In genomic region chr17:56337190-56337589, GRCm38 (mm10) we compare ENCODE assay signal across 9 mouse cellular contexts. TPM values are rescaled to one million over a fixed set of nuclear protein-coding genes. Genes with fewer than 3 reads are reported as not detected.
DNase-seq lines count a peak whose midpoint lies in the region; ATAC-seq and TF ChIP-seq lines count a peak whose summit lies in the region.
"Had no signal": no experiment of that assay in that cellular context is flagged by ENCODE, and none has a peak within 500 bp of the region (broad histone marks: within the 10 kb centered on the region; RNA-seq: fewer than 3 reads in every experiment).

No protein-coding gene starts in this region.

- WGBS in liver, postnatal 0 days (ENCODE audit: insufficient replicate concordance), result 30% methylated on average over 4 of the region's 4 CpGs

- H3K4me1 ChIP-seq in liver, postnatal 0 days (ENCODE audit: insufficient read depth), result peaks cover 3% of the 10 kb centered on the region; the same call in 1 of the 2 replicates

- ATAC-seq in cerebellum, adult (ENCODE audit: insufficient number of reproducible peaks, low FRiP score, low TSS enrichment), result no peak
- peak; percentile 31; the same call in 1 of the 2 replicates for ATAC-seq in liver, postnatal 0 days

- no peak for TF ChIP-seq EP300 in liver, postnatal 0 days (IDR thresholded peaks at IDR 0.05; ENCODE audit: low read depth)

- no peak overlapping the region for H3K27ac ChIP-seq in liver, postnatal 0 days (ENCODE audit: low read depth)
- H3K27ac ChIP-seq: hindbrain, embryonic 15.5 days had no signal

- DNase-seq in cerebellum, adult 11 months, result peak; percentile 63
- DNase-seq in 3T3-L1 (ENCODE audit: low read depth, low spot score), result peak; percentile 68
- DNase-seq in adrenal gland, postnatal 25 days, result peak; percentile 51
- DNase-seq in frontal cortex, postnatal 10 days (ENCODE audit: low spot score in 2 of 2), result peak; percentile 44 to 53
- DNase-seq in induced T-regulatory cell, adult 2 months (ENCODE audit: low read depth), result peak; percentile 66
- peak; percentile 59 for DNase-seq in liver, postnatal 0 days
- DNase-seq in right cerebral cortex, postnatal 25 days, result peak; percentile 28

- TF ChIP-seq CTCF in liver, postnatal 0 days (IDR thresholded peaks at IDR 0.05; ENCODE audit: low read depth), result peak; percentile 71

- no peaks in the 10 kb centered on the region; the same call in 1 of the 2 replicates for H3K36me3 ChIP-seq in liver, postnatal 0 days (replicated peaks; ENCODE audit: insufficient read depth, low read length)
- H3K36me3 ChIP-seq: hindbrain, embryonic 15.5 days had no signal

- H3K9ac ChIP-seq in liver, postnatal 0 days (replicated peaks), result no peak overlapping the region
- H3K9ac ChIP-seq: hindbrain, embryonic 15.5 days had no signal

- no peaks in the 10 kb centered on the region for H3K9me3 ChIP-seq in liver, postnatal 0 days (ENCODE audit: low read length)
- H3K9me3 ChIP-seq: hindbrain, embryonic 15.5 days had no signal

- no peak overlapping the region for H3K4me2 ChIP-seq in liver, postnatal 0 days (ENCODE audit: low read depth, low read length)
- H3K4me2 ChIP-seq: hindbrain, embryonic 15.5 days had no signal

- no peaks in the 10 kb centered on the region for H3K27me3 ChIP-seq in liver, postnatal 0 days (ENCODE audit: insufficient read depth, low read length)
- H3K27me3 ChIP-seq: hindbrain, embryonic 15.5 days had no signal

- H3K4me3 ChIP-seq in liver, postnatal 0 days (ENCODE audit: low read depth, low read length), result no peak overlapping the region
- H3K4me3 ChIP-seq: hindbrain, embryonic 15.5 days had no signal

RNA-seq across cellular contexts. Expression of gene Kdm4b, which starts 11.3 kb away (rescaled TPM):
- total RNA-seq in adrenal gland, postnatal 25 days (2021), result 38.1 and 52.4 TPM in 2 replicates
- polyA plus RNA-seq in liver, postnatal 0 days (2015; fragmentation: Nextera tagmentation; extraction: Ambion mirVana), result 5.0 and 5.8 TPM in 2 replicates

RNA-seq across cellular contexts. Expression of gene Uhrf1, which starts 34.1 kb away (rescaled TPM):
- total RNA-seq in adrenal gland, postnatal 25 days (2021), result 14.1 and 14.8 TPM in 2 replicates
- polyA plus RNA-seq in liver, postnatal 0 days (2015; fragmentation: Nextera tagmentation; extraction: Ambion mirVana), result 37.8 and 43.5 TPM in 2 replicates

RNA-seq across cellular contexts. Expression of gene Arrdc5, which starts 37.1 kb away (rescaled TPM):
- total RNA-seq in adrenal gland, postnatal 25 days (2021), result not detected in 2 replicates
- polyA plus RNA-seq in liver, postnatal 0 days (2015; fragmentation: Nextera tagmentation; extraction: Ambion mirVana), result not detected in 2 replicates
- polyA plus RNA-seq: hindbrain, embryonic 15.5 days had no signal

RNA-seq across cellular contexts. Expression of gene Plin3, which starts 44.5 kb away (rescaled TPM):
- total RNA-seq in adrenal gland, postnatal 25 days (2021), result 59.7 and 102 TPM in 2 replicates
- polyA plus RNA-seq in liver, postnatal 0 days (2015; fragmentation: Nextera tagmentation; extraction: Ambion mirVana), result 25.8 and 26.8 TPM in 2 replicates
